12 mouse cellular contexts compared by ENCODE assay signal in the genomic region with DNA sequence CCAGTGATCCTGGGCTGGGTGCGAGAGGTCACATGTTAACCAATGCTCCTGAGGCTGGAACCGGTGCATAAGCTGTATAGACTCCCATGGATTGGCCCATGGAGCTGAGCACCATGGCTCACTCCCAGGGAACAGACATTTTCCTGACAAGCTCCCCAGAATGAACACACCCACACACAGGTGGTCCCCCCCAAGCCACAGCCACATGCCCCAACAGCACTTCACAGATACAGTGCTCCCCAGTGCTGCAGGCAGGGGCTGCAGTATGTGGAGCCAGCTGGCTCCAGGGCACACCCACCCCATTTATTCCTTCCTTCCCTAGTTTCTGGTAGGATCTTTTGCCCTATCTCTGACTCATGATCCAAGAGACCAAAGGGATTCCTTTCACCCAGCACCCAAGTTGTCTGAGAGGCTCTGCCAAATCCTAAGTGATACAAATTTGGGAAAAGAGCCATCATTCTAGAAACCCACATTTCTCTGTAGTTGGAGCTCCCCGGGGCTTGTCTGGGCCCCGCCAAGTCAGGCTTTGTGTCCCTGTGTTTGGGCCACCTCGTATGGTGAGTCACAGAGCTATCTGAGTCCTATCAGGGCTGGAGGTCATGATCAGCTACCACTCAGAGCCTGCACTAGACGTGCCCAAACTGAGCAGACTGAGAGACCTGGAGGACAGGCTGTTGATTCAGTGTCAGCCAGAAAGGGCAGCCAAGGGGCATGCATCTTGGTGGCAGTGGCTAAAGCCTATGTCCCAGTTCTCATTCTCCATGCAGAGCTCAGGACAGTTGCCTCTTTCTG. TPM values are rescaled to one million over a fixed set of nuclear protein-coding genes. Genes with fewer than 3 reads are reported as not detected.
DNase-seq lines count a peak whose midpoint lies in the region; ATAC-seq lines count a peak whose summit lies in the region.
"Had no signal": no experiment of that assay in that cellular context is flagged by ENCODE, and none has a peak within 500 bp of the region (broad histone marks: within the 10 kb centered on the region; RNA-seq: fewer than 3 reads in every experiment).

No protein-coding gene starts in this region.

- peaks cover 8% of the 10 kb centered on the region for H3K4me1 ChIP-seq in heart, embryonic 11.5 days (ENCODE audit: control insufficient read depth, insufficient read depth, low read length)
- H3K4me1 ChIP-seq in heart, embryonic 16.5 days (ENCODE audit: control insufficient read depth, insufficient read depth, low read length), result peaks cover 22% of the 10 kb centered on the region
- H3K4me1 ChIP-seq in limb, embryonic 15.5 days, result peaks cover 14% of the 10 kb centered on the region

- ATAC-seq in heart, embryonic 11.5 days (replicated peaks; ENCODE audit: insufficient number of reproducible peaks, low FRiP score, low TSS enrichment), result no peak
- ATAC-seq in heart, embryonic 16.5 days (replicated peaks; ENCODE audit: extremely low read depth, insufficient read depth, low FRiP score), result 0 out of 2 replicates have a peak, but pooled peaks have one; percentile 37
- no peak for ATAC-seq in limb, embryonic 15.5 days (ENCODE audit: insufficient number of reproducible peaks, low FRiP score, low TSS enrichment, low read depth)
- ATAC-seq: liver, postnatal 0 days had no signal

- DNase-seq in heart, adult 9 months (ENCODE audit: low spot score in 2 of 2), result peak; percentile 44 to 47
- peak; percentile 82 for DNase-seq in adrenal gland, adult 8-10 months
- no peak for DNase-seq in c-Kit-positive CD71-positive TER-119-positive erythroid progenitor cells, embryonic 14.5 days (ENCODE audit: low spot score)
- no peak for DNase-seq in cerebellum, postnatal 25 days
- DNase-seq: cerebellum, adult 11 months; liver, postnatal 0 days; thymus, adult 2 months had no signal

- no peak overlapping the region for H3K27ac ChIP-seq in heart, embryonic 11.5 days (ENCODE audit: low read depth, low read length)
- no peak overlapping the region for H3K27ac ChIP-seq in heart, embryonic 16.5 days (ENCODE audit: low read length)
- 0 out of 2 replicates have a peak overlapping the region, but pooled peaks have one; percentile 17 for H3K27ac ChIP-seq in limb, embryonic 15.5 days
- H3K27ac ChIP-seq: kidney, postnatal 0 days; neural tube, embryonic 15.5 days had no signal

- 63% methylated on average over 6 of the region's 6 CpGs for WGBS in heart, embryonic 11.5 days (ENCODE audit: insufficient replicate concordance)
- WGBS in heart, embryonic 16.5 days, result 60% methylated on average over 6 of the region's 6 CpGs
- 72% methylated on average over 6 of the region's 6 CpGs for WGBS in limb, embryonic 15.5 days

- H3K27me3 ChIP-seq in heart, embryonic 11.5 days (ENCODE audit: control insufficient read depth, insufficient read depth, low read length), result no peaks in the 10 kb centered on the region
- no peaks in the 10 kb centered on the region for H3K27me3 ChIP-seq in heart, embryonic 16.5 days (ENCODE audit: control insufficient read depth, insufficient read depth, low read length)
- H3K27me3 ChIP-seq in limb, embryonic 15.5 days, result no peaks in the 10 kb centered on the region; the same call in 1 of the 2 replicates

- H3K9ac ChIP-seq in heart, embryonic 11.5 days (ENCODE audit: low read depth, low read length), result no peak overlapping the region
- H3K9ac ChIP-seq in heart, embryonic 16.5 days (ENCODE audit: low read length), result no peak overlapping the region
- H3K9ac ChIP-seq in limb, embryonic 15.5 days, result no peak overlapping the region
- H3K9ac ChIP-seq: liver, postnatal 0 days; neural tube, embryonic 15.5 days had no signal

- H3K4me2 ChIP-seq in heart, embryonic 11.5 days, result no peak overlapping the region
- no peak overlapping the region for H3K4me2 ChIP-seq in heart, embryonic 16.5 days (ENCODE audit: low read depth, low read length)
- no peak overlapping the region for H3K4me2 ChIP-seq in limb, embryonic 15.5 days
- H3K4me2 ChIP-seq: neural tube, embryonic 15.5 days had no signal

- no peak overlapping the region for H3K4me3 ChIP-seq in heart, embryonic 11.5 days (ENCODE audit: low read depth, low read length)
- no peak overlapping the region for H3K4me3 ChIP-seq in heart, embryonic 16.5 days (ENCODE audit: low read length)
- no peak overlapping the region for H3K4me3 ChIP-seq in limb, embryonic 15.5 days
- H3K4me3 ChIP-seq: neural tube, embryonic 15.5 days had no signal

- H3K36me3 ChIP-seq in heart, embryonic 11.5 days (ENCODE audit: control insufficient read depth, insufficient read depth, low read length), result no peaks in the 10 kb centered on the region
- H3K36me3 ChIP-seq in heart, embryonic 16.5 days (ENCODE audit: control insufficient read depth, insufficient read depth), result no peaks in the 10 kb centered on the region
- H3K36me3 ChIP-seq in limb, embryonic 15.5 days, result no peaks in the 10 kb centered on the region
- H3K36me3 ChIP-seq: neural tube, embryonic 15.5 days had no signal

- H3K9me3 ChIP-seq in heart, embryonic 11.5 days (replicated peaks; ENCODE audit: control insufficient read depth, low read length), result no peaks in the 10 kb centered on the region
- no peaks in the 10 kb centered on the region for H3K9me3 ChIP-seq in heart, embryonic 16.5 days (replicated peaks; ENCODE audit: control insufficient read depth, low read length)
- no peaks in the 10 kb centered on the region for H3K9me3 ChIP-seq in limb, embryonic 15.5 days
- H3K9me3 ChIP-seq: neural tube, embryonic 15.5 days had no signal

RNA-seq across cellular contexts. Expression of gene Lmo1, which starts 12.4 kb away (rescaled TPM):
- polyA plus RNA-seq in heart, embryonic 11.5 days (2014; fragmentation: Nextera tagmentation; extraction: Ambion mirVana), result 1.7 and 2.1 TPM in 2 replicates
- total RNA-seq in adrenal gland, adult 8-10 months (2022), result 1 to 10 TPM; 4.8 to 8.5 (median 6.3) TPM
- 2.1 and 3.2 TPM in 2 replicates for polyA plus RNA-seq in heart, embryonic 16.5 days (2015; fragmentation: Nextera tagmentation; extraction: Ambion mirVana)
- polyA plus RNA-seq in limb, embryonic 15.5 days (2015; fragmentation: Nextera tagmentation; extraction: Ambion mirVana), result 46.4 and 47.7 TPM in 2 replicates

Comparison
In these comparisons a context has a peak if more than half of its experiments do, and no peak if none do; other contexts are left out.
1. DNase-seq: peak in heart, adult 9 months (2 of 2) and adrenal gland, adult 8-10 months (single experiment); none in c-Kit-positive CD71-positive TER-119-positive erythroid progenitor cells, embryonic 14.5 days (single experiment) and cerebellum, postnatal 25 days (0 of 2).
2. RNA of gene Lmo1, which starts 12.4 kb away (polyA plus RNA-seq): 46.4 to 47.7 TPM in limb, embryonic 15.5 days; 2.1 to 3.2 TPM in heart, embryonic 16.5 days and 1.7 to 2.1 TPM in heart, embryonic 11.5 days; every median in the first group is over 10 times any median in the second.